Mouse (Mus musculus) cerebellum, adult 2 months (tissue): ENCODE measurements around the gene Foxj2. TPM values are rescaled to one million over a fixed set of nuclear protein-coding genes. Genes with fewer than 3 reads are reported as not detected.

Source experiments
- DNase-seq, 2 experiments: peaks; one replicate each; pipeline ENCODE4 v3.0.0; 2021
- H3K27ac ChIP-seq: fragments of 200-500 bp; 2 replicates; pipeline ENCODE4 v1.5.1; 2012; ENCODE audit warnings: low read length, control low read depth, inconsistent platforms; ENCODE audit not compliant: insufficient read depth
- H3K27me3 ChIP-seq: fragments of 200-500 bp; 2 replicates; pipeline ENCODE4 v1.6.1; 2012; ENCODE audit warnings: inconsistent platforms, mild to moderate bottlenecking, low read length, moderate library complexity; ENCODE audit not compliant: control insufficient read depth, insufficient read depth
- H3K4me1 ChIP-seq: fragments of 200-500 bp; 2 replicates; pipeline ENCODE4 v1.6.1; 2011; ENCODE audit warnings: low read length; ENCODE audit not compliant: control insufficient read depth, insufficient read depth
- H3K4me3 ChIP-seq: fragments of 200-500 bp; replicated peaks from 2 replicates; pipeline ENCODE3; 2011; ENCODE audit warnings: mild to moderate bottlenecking, low read depth, low read length, control low read depth; ENCODE audit not compliant: insufficient read depth
- CTCF ChIP-seq: fragments of 200-500 bp; IDR thresholded peaks from 2 replicates; pipeline ENCODE4 v1.5.1; 2011; ENCODE audit warnings: low read depth, mild to moderate bottlenecking, control low read depth, low read length, moderate library complexity, borderline replicate concordance; ENCODE audit not compliant: insufficient read depth
- POLR2A ChIP-seq: fragments of 200-500 bp; IDR thresholded peaks from 2 replicates; pipeline ENCODE4 v1.6.1; 2011; ENCODE audit warnings: low read length, control low read depth, borderline replicate concordance; ENCODE audit not compliant: insufficient read depth
- WGBS: fragments of 180-500 bp; shearing (Covaris S2); methylation state at CpG from one replicate; pipeline ENCODE4 v1.1.7; 2018; 5-methylcytosine and 5-hydroxymethylcytosine counted together
- polyA plus RNA-seq: library from polyadenylated mRNA; depleted of rRNA; stranded (reverse); fragments of >200 nt; gene quantifications from 2 replicates; pipeline ENCODE4 v1.2.3, GENCODE M21; 2012

Gene Foxj2
- polyA plus RNA-seq, 1 experiment = 17.7 TPM

GRCm38 (mm10) chr6:122820799-122821650, 1.3 kb downstream of the Foxj2 start:
- WGBS = 8% methylated on average over 15 of the region's 15 CpGs
- DNase-seq = peak; percentile 39 to 40
- Histone ChIP-seq H3K4me3 (peak overlapping the region; percentile 98), H3K4me1 (peaks cover 33% of the 10 kb centered on the region), H3K27me3 (no peaks in the 10 kb centered on the region), H3K27ac (no peak overlapping the region)
- TF ChIP-seq CTCF = no peak
- no peak for TF ChIP-seq POLR2A

DNA sequence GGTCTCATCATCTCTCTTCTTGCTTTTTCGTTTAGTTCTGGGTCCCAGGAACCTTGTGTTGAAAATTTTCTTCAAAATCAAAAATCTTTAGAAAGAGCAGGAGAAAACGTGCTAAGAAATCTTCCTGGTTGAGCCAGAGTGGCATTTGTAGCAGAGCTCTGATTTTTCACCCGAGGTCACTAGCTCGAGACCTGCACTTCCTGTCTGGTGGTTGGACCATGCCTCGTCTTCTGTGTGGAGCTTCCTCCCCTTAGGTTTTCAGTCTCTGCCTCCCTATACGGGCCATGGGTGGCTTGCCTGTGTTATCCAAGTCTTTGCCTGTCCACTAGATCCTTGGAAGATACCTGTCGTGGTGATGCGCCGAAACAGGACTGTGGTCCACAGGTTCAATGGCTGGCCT, 2.1 kb downstream of the Foxj2 start:
- no peak for TF ChIP-seq CTCF
- TF ChIP-seq POLR2A = no peak
- H3K4me3 ChIP-seq = peak overlapping the region; percentile 43
- no peaks in the 10 kb centered on the region for H3K27me3 ChIP-seq
- H3K4me1 ChIP-seq = peaks cover 33% of the 10 kb centered on the region
- WGBS = 50% methylated on average over 9 of the region's 9 CpGs
- peak overlapping the region; percentile 22; the same call in 1 of the 2 replicates for H3K27ac ChIP-seq
- DNase-seq = no peak

GRCm38 (mm10) chr6:122824086-122824485, 4.4 kb downstream of the Foxj2 start:
- DNase-seq = peak; percentile 69 to 77
- TF ChIP-seq POLR2A = no peak
- TF ChIP-seq CTCF = no peak
- Histone ChIP-seq H3K4me1 (peaks cover 27% of the 10 kb centered on the region), H3K4me3 (peak overlapping the region; percentile 24), H3K27me3 (no peaks in the 10 kb centered on the region), H3K27ac (peak overlapping the region; percentile 40)
- 5% methylated on average over 10 of the region's 10 CpGs for WGBS

DNA sequence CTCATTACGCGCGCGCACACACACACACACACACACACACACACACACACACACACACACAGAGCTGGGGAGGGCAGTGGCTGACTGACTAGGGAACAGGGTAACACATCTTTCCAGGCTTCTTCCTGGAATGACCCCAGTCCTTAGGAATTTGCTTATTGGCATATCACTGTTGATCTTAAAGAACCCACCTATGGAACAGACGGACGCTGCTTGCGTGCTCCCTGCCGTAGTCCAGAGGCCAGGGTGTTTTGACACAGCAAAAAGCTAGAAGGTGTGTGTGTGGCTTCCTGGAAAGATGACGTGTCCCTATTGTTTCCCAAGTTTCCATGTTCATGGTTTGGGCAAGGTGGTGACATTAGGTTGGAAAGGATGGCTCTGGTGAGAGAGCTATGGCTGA, 5.5 kb downstream of the Foxj2 start:
- WGBS = 94% methylated on average over 9 of the region's 9 CpGs
- Histone ChIP-seq H3K4me3 (no peak overlapping the region), H3K4me1 (peaks cover 27% of the 10 kb centered on the region), H3K27ac (peak overlapping the region; percentile 49; the same call in 1 of the 2 replicates), H3K27me3 (no peaks in the 10 kb centered on the region)
- DNase-seq = peak in 1 of 2 experiments; percentile 20
- no peak for TF ChIP-seq CTCF
- TF ChIP-seq POLR2A = no peak

DNA sequence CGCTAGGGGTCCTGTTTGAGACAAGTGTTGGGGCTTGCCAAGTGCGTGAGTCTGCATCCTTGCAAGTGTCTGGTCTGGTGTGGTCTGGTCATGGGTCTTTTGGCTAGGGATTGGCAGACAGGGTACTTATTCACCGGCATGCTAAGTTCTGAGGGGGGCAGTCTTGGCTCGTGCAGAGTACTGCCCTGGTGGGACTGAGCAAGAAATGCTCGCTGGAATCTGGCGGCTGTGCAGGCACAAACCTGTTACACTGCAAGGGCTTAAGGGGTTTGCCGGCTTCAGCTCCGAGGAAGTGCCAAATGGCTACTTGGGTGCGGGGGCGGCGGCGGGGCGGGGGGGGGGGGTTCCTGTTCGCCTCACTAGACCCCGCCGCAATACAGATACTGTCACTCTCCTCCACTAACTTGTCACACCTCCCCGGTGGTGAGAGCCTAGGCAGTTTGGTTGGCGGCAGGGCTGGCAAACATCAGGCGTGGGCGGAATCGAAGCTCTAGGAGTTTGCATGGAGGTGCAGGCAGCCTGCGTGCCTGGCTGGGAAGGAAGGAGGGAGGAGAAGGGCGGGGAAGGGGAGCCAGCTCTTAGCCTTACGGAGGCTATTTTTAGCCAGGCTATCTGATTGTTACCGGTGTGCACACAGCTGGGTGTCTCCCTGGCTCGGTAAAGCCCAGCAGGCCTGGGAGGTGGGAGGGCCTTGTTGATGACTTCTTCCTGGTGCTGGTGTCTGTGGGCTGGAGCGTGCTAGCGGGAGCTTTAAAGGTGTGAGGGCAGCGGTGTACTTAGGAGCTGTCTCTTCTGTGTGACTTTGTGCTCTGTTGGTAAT, 6.4 kb downstream of the Foxj2 start:
- peak overlapping the region; percentile 54 for H3K4me3 ChIP-seq
- peak; percentile 81 to 84 for DNase-seq
- TF ChIP-seq POLR2A (0 out of 2 replicates have a peak, but pooled peaks have one; percentile 9), CTCF (no peak)
- peaks cover 25% of the 10 kb centered on the region for H3K4me1 ChIP-seq
- peak overlapping the region; percentile 53 for H3K27ac ChIP-seq
- H3K27me3 ChIP-seq = no peaks in the 10 kb centered on the region
- WGBS = 2% methylated on average over 29 of the region's 29 CpGs

DNA sequence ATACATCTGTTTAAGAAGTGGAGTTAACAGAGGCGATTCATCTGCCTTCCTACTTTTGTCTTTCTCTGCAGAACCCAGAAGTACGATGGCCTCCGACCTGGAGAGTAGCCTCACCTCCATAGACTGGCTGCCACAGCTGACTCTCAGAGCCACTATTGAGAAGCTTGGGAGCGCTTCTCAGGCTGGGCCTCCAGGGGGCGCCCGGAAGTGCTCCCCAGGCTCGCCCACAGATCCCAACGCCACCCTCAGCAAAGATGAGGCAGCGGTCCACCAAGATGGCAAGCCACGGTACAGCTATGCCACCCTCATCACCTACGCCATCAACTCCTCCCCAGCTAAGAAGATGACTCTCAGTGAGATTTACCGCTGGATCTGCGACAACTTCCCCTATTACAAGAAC, 8.4 kb downstream of the Foxj2 start:
- TF ChIP-seq POLR2A (no peak), CTCF (peak; percentile 34; the same call in 1 of the 2 replicates)
- no peaks in the 10 kb centered on the region for H3K27me3 ChIP-seq
- no peak overlapping the region for H3K27ac ChIP-seq
- no peak overlapping the region for H3K4me3 ChIP-seq
- peak; percentile 29 to 33 for DNase-seq
- 45% methylated on average over 13 of the region's 13 CpGs for WGBS
- peaks cover 19% of the 10 kb centered on the region for H3K4me1 ChIP-seq

- Histone ChIP-seq H3K27ac (no peak overlapping the region), H3K27me3 (no peaks in the 10 kb centered on the region), H3K4me1 (no peaks in the 10 kb centered on the region), H3K4me3 (no peak overlapping the region)
- no peak for TF ChIP-seq POLR2A
- no peak for TF ChIP-seq CTCF
- WGBS = 83% methylated on average over 7 of the region's 7 CpGs
- no peak for DNase-seq
Observed at GRCm38 (mm10) chr6:122832880-122833279, 13.2 kb downstream of the Foxj2 start.
